Mouse (Mus musculus): ENCODE measurements around the gene Snx29.

DNA sequence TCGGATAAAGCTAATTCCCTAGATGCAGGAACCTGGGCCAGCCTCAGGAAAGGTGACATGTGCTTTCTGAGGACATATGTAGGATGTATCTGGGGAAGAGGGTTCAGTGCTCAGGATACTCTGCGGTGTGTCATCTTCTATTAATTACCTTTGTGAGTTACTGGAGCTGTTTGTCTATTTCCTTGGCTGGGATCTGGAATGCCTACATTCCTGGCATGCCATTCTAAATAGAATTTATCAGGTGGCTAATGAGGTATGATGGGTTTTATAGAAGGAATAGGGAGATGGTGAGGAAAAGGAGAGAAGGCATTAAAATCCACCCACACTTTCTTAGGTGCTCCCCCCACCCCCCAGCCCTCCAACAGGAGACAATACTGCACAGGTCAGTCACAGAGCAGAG lies 178.9 kb downstream of the Snx29 start:
- TF ChIP-seq POLR2A (IDR thresholded peaks at IDR 0.05; ENCODE audit: borderline replicate concordance, insufficient read depth, low read length) (no peak), CTCF (IDR thresholded peaks at IDR 0.05; ENCODE audit: borderline replicate concordance, insufficient read depth, low read depth, low read length) (no peak)
